Mouse (Mus musculus) intestine, postnatal 0 days (tissue): Measurements from ENCODE around the gene Plekha5. TPM values are rescaled to one million over a fixed set of nuclear protein-coding genes. Genes with fewer than 3 reads are reported as not detected.

ENCODE experiments used
- ATAC-seq: fragments of 200-750 bp; cut with Nextera tagmentation; 2 replicates; pipeline ENCODE4 v1.8.0; 2017; ENCODE audit warnings: mild to moderate bottlenecking, moderate TSS enrichment, moderate library complexity
- H3K27ac ChIP-seq: fragments of 300-500 bp; sonication (generic); 2 replicates; pipeline ENCODE4 v1.5.1; 2014; ENCODE audit warnings: mild to moderate bottlenecking, low read depth, low read length, moderate library complexity
- H3K27me3 ChIP-seq: fragments of 300-500 bp; sonication (generic); replicated peaks from 2 replicates; pipeline ENCODE4 v1.6.1; 2014; ENCODE audit warnings: low read length, mixed read lengths; ENCODE audit not compliant: control insufficient read depth, insufficient read depth
- H3K36me3 ChIP-seq: fragments of 300-500 bp; sonication (generic); 2 replicates; pipeline ENCODE4 v1.6.1; 2014; ENCODE audit warnings: mild to moderate bottlenecking, moderate library complexity; ENCODE audit not compliant: control insufficient read depth, insufficient read depth
- H3K4me1 ChIP-seq: fragments of 300-500 bp; sonication (generic); replicated peaks from 2 replicates; pipeline ENCODE4 v1.6.1; 2014; ENCODE audit warnings: antibody characterized with exemption, low read length, mixed read lengths; ENCODE audit not compliant: control insufficient read depth, insufficient read depth
- H3K4me2 ChIP-seq: fragments of 300-500 bp; sonication (generic); replicated peaks from 2 replicates; pipeline ENCODE4 v1.6.1; 2014; ENCODE audit warnings: low read depth, mild to moderate bottlenecking, moderate library complexity
- H3K4me3 ChIP-seq: fragments of 300-500 bp; sonication (generic); 2 replicates; pipeline ENCODE4 v1.5.1; 2014; ENCODE audit warnings: low read depth, low read length
- H3K9ac ChIP-seq: fragments of 300-500 bp; sonication (generic); 2 replicates; pipeline ENCODE4 v1.6.1; 2014; ENCODE audit warnings: mild to moderate bottlenecking, low read depth, low read length
- H3K9me3 ChIP-seq: fragments of 300-500 bp; sonication (generic); 2 replicates; pipeline ENCODE4 v1.6.1; 2016; ENCODE audit warnings: mixed run types; ENCODE audit not compliant: control insufficient read depth
- CTCF ChIP-seq: sonication (generic); IDR thresholded peaks from 2 replicates; pipeline ENCODE4 v1.5.1; 2016; ENCODE audit warnings: low read depth, mild to moderate bottlenecking, control low read depth, antibody characterized with exemption, moderate library complexity
- WGBS: fragments of 180-500 bp; shearing (Covaris S2); extraction: QIAGEN DNeasy Blood & Tissue Kit; methylation state at CpG from one replicate; pipeline ENCODE4 v1.1.7; 2014; 5-methylcytosine and 5-hydroxymethylcytosine counted together
- polyA plus RNA-seq: library from polyadenylated mRNA; unstranded; fragments of >200 nt; fragmentation: Nextera tagmentation; extraction: Ambion mirVana; gene quantifications from 2 replicates; pipeline ENCODE4 v1.2.1, GENCODE M21; 2015

Gene Plekha5
- polyA plus RNA-seq, 1 experiment from 2014 or later = 18.0 TPM

DNA sequence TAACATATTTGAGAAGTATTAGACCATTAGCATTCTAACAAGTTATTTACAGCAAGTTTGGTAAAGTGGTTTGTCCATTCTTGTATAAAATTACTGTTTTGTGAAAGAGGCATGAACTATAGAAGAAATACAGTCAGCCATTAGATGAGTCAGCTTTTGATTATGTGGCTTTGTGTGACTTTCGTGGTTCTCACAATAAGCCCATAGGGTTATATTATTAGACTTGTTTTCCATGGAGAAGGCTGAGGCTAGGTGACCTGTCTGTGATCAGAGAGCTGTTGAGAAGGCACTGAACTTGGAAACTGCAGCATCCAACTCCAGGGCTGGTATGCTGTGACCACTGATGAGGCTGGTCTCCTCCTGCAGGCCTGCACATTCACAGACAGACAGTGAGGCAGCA, 88.2 kb downstream of the Plekha5 start:
- Histone ChIP-seq H3K4me3 (no peak overlapping the region), H3K4me1 (peaks cover 3% of the 10 kb centered on the region; the same call in 1 of the 2 replicates), H3K36me3 (no peaks in the 10 kb centered on the region), H3K27me3 (no peaks in the 10 kb centered on the region), H3K4me2 (no peak overlapping the region), H3K9me3 (no peaks in the 10 kb centered on the region), H3K9ac (no peak overlapping the region), H3K27ac (no peak overlapping the region)
- no peak for TF ChIP-seq CTCF
- 71% methylated on average over 1 of the region's 1 CpGs for WGBS
- no peak for ATAC-seq

DNA sequence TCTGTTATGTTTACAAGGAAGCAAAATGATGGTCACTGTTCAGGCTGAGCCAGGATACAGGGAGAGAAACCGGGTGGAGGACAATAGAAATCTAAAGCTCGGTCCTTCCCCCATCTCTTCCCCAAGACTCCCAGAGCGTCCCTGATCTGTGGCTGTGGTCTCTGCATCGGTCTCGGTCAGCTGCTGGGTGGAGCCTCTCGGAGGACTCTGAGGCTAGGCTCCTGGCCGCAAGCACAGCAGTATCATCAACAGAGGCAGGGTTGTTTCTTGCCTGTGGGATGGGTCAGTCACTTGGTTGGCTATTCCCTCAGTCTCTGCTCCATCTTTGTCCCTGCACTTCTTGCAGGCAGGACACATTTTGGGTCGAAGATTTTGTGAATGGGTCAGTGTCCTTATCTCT, 88.6 kb downstream of the Plekha5 start:
- H3K4me3 ChIP-seq = no peak overlapping the region
- no peak overlapping the region for H3K9ac ChIP-seq
- H3K36me3 ChIP-seq = no peaks in the 10 kb centered on the region
- no peak for TF ChIP-seq CTCF
- H3K9me3 ChIP-seq = no peaks in the 10 kb centered on the region
- H3K27ac ChIP-seq = no peak overlapping the region
- ATAC-seq = no peak
- no peaks in the 10 kb centered on the region for H3K27me3 ChIP-seq
- WGBS = 62% methylated on average over 8 of the region's 8 CpGs
- H3K4me2 ChIP-seq = no peak overlapping the region
- peaks cover 3% of the 10 kb centered on the region; the same call in 1 of the 2 replicates for H3K4me1 ChIP-seq

DNA sequence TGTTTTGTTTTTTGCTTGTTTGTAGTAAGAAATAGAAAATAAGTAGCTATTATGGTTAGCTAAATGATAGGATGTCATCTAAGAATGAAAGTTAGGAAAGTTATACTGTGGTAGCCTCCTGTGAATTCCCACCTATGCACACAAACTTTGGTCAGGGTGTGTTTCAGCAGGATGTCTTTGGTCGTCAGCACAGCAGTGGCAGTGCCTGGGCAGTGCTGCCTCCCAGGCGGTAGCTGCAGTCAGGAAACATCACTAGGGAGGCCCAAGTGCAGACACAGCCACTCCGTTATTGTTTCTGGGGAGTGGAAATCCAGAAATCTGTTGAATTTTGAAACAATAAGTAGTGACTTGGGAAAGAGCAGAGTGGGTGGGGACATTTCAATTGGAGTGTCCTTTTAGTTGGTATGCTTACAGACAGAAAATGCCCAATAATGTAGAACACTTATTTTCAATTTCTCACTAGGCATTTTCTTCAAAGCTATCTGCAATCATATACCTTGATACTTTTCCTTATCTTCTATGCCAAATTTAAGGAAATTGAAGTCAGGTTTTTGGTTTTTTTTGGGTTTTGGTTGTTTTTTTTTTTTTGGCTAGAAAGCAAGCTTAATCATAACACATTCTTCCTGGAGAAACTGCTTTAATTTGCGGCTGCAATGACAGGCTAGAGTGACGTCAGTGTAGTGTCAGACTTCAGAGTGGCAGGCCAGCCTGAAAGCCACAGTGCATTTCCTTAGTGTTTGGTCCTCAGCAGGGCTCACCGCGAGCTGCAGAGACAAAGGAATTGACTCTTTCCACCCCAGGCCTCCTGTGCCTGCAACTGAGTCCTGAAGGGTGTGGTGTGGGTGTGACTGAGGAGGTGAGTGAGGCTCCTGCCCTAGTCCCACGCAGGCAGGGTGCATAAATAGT, 90.6 kb downstream of the Plekha5 start:
- no peak overlapping the region for H3K27ac ChIP-seq
- peak; percentile 51; the same call in 1 of the 2 replicates for ATAC-seq
- no peak for TF ChIP-seq CTCF

DNA sequence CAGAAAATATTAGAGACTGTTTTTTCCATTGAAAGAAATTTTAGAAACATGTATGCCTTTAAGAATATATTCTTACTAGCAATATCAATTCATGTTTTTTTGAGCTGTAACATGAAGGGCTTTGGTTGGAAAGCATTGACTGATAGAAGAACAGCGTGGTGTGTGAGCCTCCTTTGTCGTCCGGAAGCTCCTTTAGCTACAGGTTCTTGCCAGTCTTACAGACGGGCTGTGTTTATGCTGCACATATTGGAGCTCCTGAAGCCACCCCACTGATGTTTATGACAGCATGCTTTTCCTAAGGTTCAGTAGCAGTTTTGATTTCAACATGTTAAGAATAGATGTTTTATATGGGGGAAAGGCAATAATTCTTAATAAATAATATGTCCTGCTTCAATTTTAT, 91.7 kb downstream of the Plekha5 start:
- peaks cover 3% of the 10 kb centered on the region; the same call in 1 of the 2 replicates for H3K4me1 ChIP-seq
- no peak for TF ChIP-seq CTCF
- no peak overlapping the region for H3K4me2 ChIP-seq
- no peaks in the 10 kb centered on the region for H3K9me3 ChIP-seq
- no peak overlapping the region for H3K4me3 ChIP-seq
- no peak overlapping the region for H3K9ac ChIP-seq
- H3K27me3 ChIP-seq = no peaks in the 10 kb centered on the region
- H3K36me3 ChIP-seq = no peaks in the 10 kb centered on the region
- 80% methylated on average over 4 of the region's 4 CpGs for WGBS
- no peak overlapping the region for H3K27ac ChIP-seq
- ATAC-seq = no peak

More for the DNA sequence above, 90.6 kb downstream of the Plekha5 start:
- H3K27me3 ChIP-seq = no peaks in the 10 kb centered on the region
- no peaks in the 10 kb centered on the region for H3K36me3 ChIP-seq
- H3K9ac ChIP-seq = no peak overlapping the region
- H3K4me1 ChIP-seq = peaks cover 3% of the 10 kb centered on the region; the same call in 1 of the 2 replicates
- H3K4me3 ChIP-seq = no peak overlapping the region
- WGBS = 11% methylated on average over 8 of the region's 8 CpGs
- H3K9me3 ChIP-seq = no peaks in the 10 kb centered on the region
- H3K4me2 ChIP-seq = peak overlapping the region; percentile 21; the same call in 1 of the 2 replicates

DNA sequence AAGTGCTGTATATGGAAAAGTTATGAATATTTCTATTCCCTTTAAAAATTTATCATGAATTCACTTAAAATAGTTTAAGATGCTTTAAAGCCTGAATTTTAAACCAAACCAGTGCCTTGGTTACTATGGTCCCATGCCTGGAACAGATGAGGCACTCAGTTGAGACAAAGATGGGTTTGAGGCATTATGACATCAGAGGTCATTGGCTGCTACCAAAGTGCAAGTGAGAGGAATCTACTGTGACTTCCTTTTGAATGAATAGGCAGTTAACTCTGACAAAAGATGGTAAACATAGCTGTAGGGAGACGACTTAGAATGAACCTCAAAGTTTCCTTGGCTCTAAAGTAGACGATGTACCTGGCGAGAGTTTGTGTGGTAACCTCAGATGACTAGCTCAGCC, 92.3 kb downstream of the Plekha5 start:
- 57% methylated on average over 3 of the region's 3 CpGs for WGBS
- Histone ChIP-seq H3K4me3 (no peak overlapping the region), H3K4me1 (peaks cover 3% of the 10 kb centered on the region; the same call in 1 of the 2 replicates), H3K9ac (no peak overlapping the region), H3K36me3 (no peaks in the 10 kb centered on the region), H3K9me3 (no peaks in the 10 kb centered on the region), H3K4me2 (no peak overlapping the region), H3K27me3 (no peaks in the 10 kb centered on the region), H3K27ac (no peak overlapping the region)
- no peak for TF ChIP-seq CTCF
- no peak for ATAC-seq

DNA sequence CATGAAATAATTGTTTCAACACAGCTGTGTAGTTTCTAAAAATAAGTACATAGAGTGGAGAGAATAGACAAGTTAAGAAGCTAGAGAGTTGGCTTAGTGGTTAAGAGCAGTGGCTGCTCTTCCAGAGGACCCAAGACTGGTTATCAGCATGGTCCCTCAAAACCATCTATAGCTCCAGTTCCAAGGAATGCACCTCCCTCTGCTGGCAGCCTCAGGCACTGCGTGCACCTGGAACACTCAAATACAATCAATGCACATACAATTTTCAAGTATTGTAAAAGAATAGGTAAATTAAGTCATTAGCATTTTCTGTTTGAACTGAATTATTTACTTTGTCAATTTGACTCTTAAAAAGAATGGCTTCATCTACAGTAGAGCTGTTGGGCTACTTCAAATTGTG, 93.3 kb downstream of the Plekha5 start:
- Histone ChIP-seq H3K9ac (no peak overlapping the region), H3K4me3 (no peak overlapping the region), H3K27ac (no peak overlapping the region), H3K9me3 (no peaks in the 10 kb centered on the region), H3K4me2 (no peak overlapping the region), H3K4me1 (peaks cover 3% of the 10 kb centered on the region; the same call in 1 of the 2 replicates), H3K27me3 (no peaks in the 10 kb centered on the region), H3K36me3 (no peaks in the 10 kb centered on the region)
- whole genome bisulfite sequencing = 82% methylated on average over 1 of the region's 1 CpGs
- ATAC-seq = no peak
- peak; percentile 82 for TF ChIP-seq CTCF
